Mouse (Mus musculus) stomach, postnatal 0 days (tissue): ENCODE data around the gene Pde2a. TPM values are rescaled to one million over a fixed set of nuclear protein-coding genes. Genes with fewer than 3 reads are reported as not detected.

ENCODE experiments used
- ATAC-seq: fragments of 200-750 bp; cut with Nextera tagmentation; 2 replicates; pipeline ENCODE4 v1.8.0; 2017; ENCODE audit not compliant: low FRiP score, low TSS enrichment
- DNase-seq: peaks from one replicate; pipeline ENCODE4 v3.0.0-alpha.2; 2016; ENCODE audit warnings: low spot score
- H3K27ac ChIP-seq: fragments of 300-500 bp; sonication (generic); replicated peaks from 2 replicates; pipeline ENCODE4 v1.5.1; 2014; ENCODE audit warnings: mild to moderate bottlenecking, control low read depth
- H3K27me3 ChIP-seq: fragments of 300-500 bp; sonication (generic); 2 replicates; pipeline ENCODE4 v1.6.1; 2014; ENCODE audit warnings: low read length; ENCODE audit not compliant: control insufficient read depth, insufficient read depth
- H3K36me3 ChIP-seq: fragments of 300-500 bp; sonication (generic); 2 replicates; pipeline ENCODE4 v1.6.1; 2014; ENCODE audit warnings: low read length, mixed read lengths; ENCODE audit not compliant: control insufficient read depth, insufficient read depth
- H3K4me1 ChIP-seq: fragments of 300-500 bp; sonication (generic); replicated peaks from 2 replicates; pipeline ENCODE4 v1.6.1; 2014; ENCODE audit warnings: antibody characterized with exemption; ENCODE audit not compliant: control insufficient read depth, insufficient read depth
- H3K4me2 ChIP-seq: fragments of 300-500 bp; sonication (generic); replicated peaks from 2 replicates; pipeline ENCODE4 v1.6.1; 2014; ENCODE audit warnings: low read depth, mild to moderate bottlenecking, control low read depth, moderate library complexity
- H3K4me3 ChIP-seq: fragments of 300-500 bp; sonication (generic); 2 replicates; pipeline ENCODE4 v1.5.1; 2014; ENCODE audit warnings: low read depth, low read length, control low read depth
- H3K9ac ChIP-seq: fragments of 300-500 bp; sonication (generic); 2 replicates; pipeline ENCODE4 v1.6.1; 2014; ENCODE audit warnings: mild to moderate bottlenecking, low read length, control low read depth, mixed read lengths
- H3K9me3 ChIP-seq: fragments of 300-500 bp; sonication (generic); 2 replicates; pipeline ENCODE4 v1.6.1; 2016; ENCODE audit warnings: low read length; ENCODE audit not compliant: control insufficient read depth
- CTCF ChIP-seq: IDR thresholded peaks from 2 replicates; pipeline ENCODE4 v1.5.1; 2016; ENCODE audit warnings: antibody characterized with exemption, low read depth, mild to moderate bottlenecking, moderate library complexity
- EP300 ChIP-seq: optimal IDR thresholded peaks from 2 replicates; pipeline ENCODE3; 2016; ENCODE audit warnings: antibody characterized with exemption
- WGBS: fragments of 180-500 bp; shearing (Covaris S2); extraction: QIAGEN DNeasy Blood & Tissue Kit; methylation state at CpG from one replicate; pipeline ENCODE4 v1.1.7; 2014; 5-methylcytosine and 5-hydroxymethylcytosine counted together
- polyA plus RNA-seq: library from polyadenylated mRNA; unstranded; fragments of >200 nt; fragmentation: Nextera tagmentation; extraction: Ambion mirVana; gene quantifications from 2 replicates; pipeline ENCODE4 v1.2.1, GENCODE M21; 2015

The Pde2a gene
- polyA plus RNA-seq, 1 experiment from 2014 or later = 9.2 TPM

DNA sequence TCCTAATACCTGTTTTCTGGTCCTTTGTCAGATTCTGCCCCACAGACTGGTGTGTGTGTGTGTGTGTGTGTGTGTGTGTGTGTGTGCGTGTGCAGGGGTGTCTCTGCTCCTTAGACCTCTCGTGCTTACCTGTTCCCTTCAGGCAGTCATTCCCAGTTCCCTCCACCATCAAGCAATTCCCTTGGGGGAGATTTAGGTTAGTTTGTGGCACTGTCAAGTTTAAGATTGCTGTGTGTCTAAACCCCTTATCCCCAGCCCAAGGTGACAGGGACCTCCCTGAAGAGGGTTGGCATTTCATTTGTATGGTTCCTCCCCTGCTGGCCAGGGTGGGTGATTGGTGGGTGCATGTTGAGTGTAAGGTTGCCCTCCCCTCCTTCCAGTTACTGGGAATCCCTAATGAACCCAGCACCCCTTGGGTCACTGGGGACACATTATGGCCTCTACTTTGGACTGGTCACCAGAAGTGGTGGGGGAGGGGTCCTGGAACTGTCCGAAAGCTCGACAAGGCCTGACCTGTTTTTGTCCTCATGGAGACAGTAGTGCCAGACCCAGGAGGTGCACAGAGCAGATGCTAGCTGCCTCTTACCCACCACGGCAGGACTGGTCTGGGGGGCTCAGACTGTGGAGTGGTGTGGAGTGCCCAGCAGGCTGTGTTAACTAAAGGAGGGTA, 42.6 kb upstream of the Pde2a start:
- ATAC-seq (no peak), DNase-seq (no peak)
- Histone ChIP-seq H3K4me1 (no peaks in the 10 kb centered on the region), H3K27ac (peak overlapping the region; percentile 95), H3K9me3 (no peaks in the 10 kb centered on the region), H3K36me3 (no peaks in the 10 kb centered on the region), H3K4me3 (peak overlapping the region; percentile 40), H3K9ac (peak overlapping the region; percentile 74), H3K27me3 (no peaks in the 10 kb centered on the region), H3K4me2 (peak overlapping the region; percentile 71)
- no peak for TF ChIP-seq CTCF
- TF ChIP-seq EP300 = no peak
- WGBS = 32% methylated on average over 5 of the region's 5 CpGs

DNA sequence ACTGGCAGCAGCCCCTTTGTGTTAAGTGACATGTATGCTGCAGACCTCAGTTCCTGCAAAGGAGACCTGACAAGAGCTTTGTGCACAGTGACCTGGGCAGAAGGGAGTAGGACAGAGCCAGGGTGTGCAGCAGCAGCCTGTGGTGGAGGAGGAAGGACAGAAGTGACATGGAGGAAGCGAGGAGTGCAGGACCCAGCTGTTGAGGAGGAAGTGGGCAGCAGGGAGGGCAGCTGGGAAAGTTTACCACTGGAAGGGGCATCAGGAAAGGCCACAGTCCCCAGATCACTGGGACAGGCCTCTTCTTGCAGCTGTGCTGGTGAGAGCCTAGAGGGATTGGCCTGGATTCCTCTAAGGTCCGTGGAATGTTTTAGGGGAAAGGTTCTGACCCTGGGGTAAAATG, 41.8 kb upstream of the Pde2a start:
- DNase-seq (no peak), ATAC-seq (no peak)
- Histone ChIP-seq H3K4me3 (peak overlapping the region; percentile 40; the same call in 1 of the 2 replicates), H3K4me2 (peak overlapping the region; percentile 71), H3K27ac (peak overlapping the region; percentile 30; the same call in 1 of the 2 replicates), H3K9ac (0 out of 2 replicates have a peak overlapping the region, but pooled peaks have one; percentile 74), H3K9me3 (no peaks in the 10 kb centered on the region), H3K27me3 (no peaks in the 10 kb centered on the region), H3K36me3 (no peaks in the 10 kb centered on the region), H3K4me1 (no peaks in the 10 kb centered on the region; the same call in 1 of the 2 replicates)
- TF ChIP-seq CTCF (no peak), EP300 (no peak)
- WGBS = 29% methylated on average over 2 of the region's 2 CpGs

GRCm38 (mm10) chr7:101381512-101381911, 40.0 kb upstream of the Pde2a start:
- no peaks in the 10 kb centered on the region for H3K36me3 ChIP-seq
- no peak overlapping the region for H3K27ac ChIP-seq
- peaks cover 7% of the 10 kb centered on the region; the same call in 1 of the 2 replicates for H3K4me1 ChIP-seq
- no peak overlapping the region for H3K4me3 ChIP-seq
- no peak overlapping the region for H3K9ac ChIP-seq
- ATAC-seq = no peak
- 48% methylated on average over 6 of the region's 6 CpGs for WGBS
- no peak overlapping the region for H3K4me2 ChIP-seq
- TF ChIP-seq CTCF (no peak), EP300 (no peak)
- DNase-seq = peak; percentile 53
- no peaks in the 10 kb centered on the region for H3K9me3 ChIP-seq
- H3K27me3 ChIP-seq = no peaks in the 10 kb centered on the region

DNA sequence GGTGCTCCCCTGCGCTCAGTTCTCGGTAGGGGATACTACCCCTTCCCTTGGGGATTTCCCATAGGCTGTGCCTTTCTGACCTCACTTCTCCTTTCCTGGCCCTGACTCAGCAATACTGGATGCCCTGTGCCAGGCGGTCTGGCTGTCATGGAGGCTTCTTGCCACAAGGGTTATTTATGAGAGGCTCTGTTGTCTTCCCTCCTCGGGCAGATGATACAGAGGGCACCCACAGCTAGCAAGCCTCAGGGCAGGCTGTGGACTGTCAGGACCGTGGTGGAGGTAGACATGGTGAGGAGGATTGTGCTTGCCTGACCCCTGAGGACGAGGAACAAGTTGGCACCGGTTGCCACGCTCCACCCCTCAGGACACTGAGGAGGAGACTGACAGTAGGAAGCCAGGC, 39.1 kb upstream of the Pde2a start:
- Histone ChIP-seq H3K27me3 (no peaks in the 10 kb centered on the region), H3K27ac (peak overlapping the region; percentile 40), H3K9ac (no peak overlapping the region), H3K9me3 (no peaks in the 10 kb centered on the region), H3K4me2 (no peak overlapping the region), H3K36me3 (no peaks in the 10 kb centered on the region), H3K4me3 (no peak overlapping the region), H3K4me1 (peaks cover 7% of the 10 kb centered on the region; the same call in 1 of the 2 replicates)
- WGBS = 55% methylated on average over 8 of the region's 8 CpGs
- DNase-seq (peak; percentile 52), ATAC-seq (peak; percentile 9; the same call in 1 of the 2 replicates)
- TF ChIP-seq CTCF (peak; percentile 36), EP300 (no peak)

GRCm38 (mm10) chr7:101383756-101384155, 37.7 kb upstream of the Pde2a start:
- 71% methylated on average over 3 of the region's 3 CpGs for WGBS
- H3K27me3 ChIP-seq = no peaks in the 10 kb centered on the region
- H3K4me2 ChIP-seq = no peak overlapping the region
- H3K9me3 ChIP-seq = no peaks in the 10 kb centered on the region
- no peak overlapping the region for H3K4me3 ChIP-seq
- peaks cover 7% of the 10 kb centered on the region; the same call in 1 of the 2 replicates for H3K4me1 ChIP-seq
- H3K9ac ChIP-seq = no peak overlapping the region
- peaks cover 6% of the 10 kb centered on the region; the same call in 1 of the 2 replicates for H3K36me3 ChIP-seq
- ATAC-seq = no peak
- no peak for TF ChIP-seq EP300
- TF ChIP-seq CTCF = no peak
- H3K27ac ChIP-seq = no peak overlapping the region; the same call in 1 of the 2 replicates
- DNase-seq = no peak

- H3K4me2 ChIP-seq = peak overlapping the region; percentile 31
- peaks cover 7% of the 10 kb centered on the region; the same call in 1 of the 2 replicates for H3K4me1 ChIP-seq
- H3K27me3 ChIP-seq = no peaks in the 10 kb centered on the region
- H3K4me3 ChIP-seq = no peak overlapping the region
- peaks cover 6% of the 10 kb centered on the region; the same call in 1 of the 2 replicates for H3K36me3 ChIP-seq
- ATAC-seq (no peak; the same call in 1 of the 2 replicates), DNase-seq (no peak)
- H3K9ac ChIP-seq = peak overlapping the region; percentile 47; the same call in 1 of the 2 replicates
- WGBS = 34% methylated on average over 10 of the region's 10 CpGs
- H3K9me3 ChIP-seq = no peaks in the 10 kb centered on the region
- no peak for TF ChIP-seq EP300
- TF ChIP-seq CTCF = no peak
- peak overlapping the region; percentile 75 for H3K27ac ChIP-seq
These were observed 36.6 kb upstream of the Pde2a start for GRCm38 (mm10) chr7:101384931-101385330.
